Mouse (Mus musculus) spleen, adult 12 weeks (tissue): Measurements from ENCODE around the gene Mpdu1.
"Not testable (repeated sequence)": the region's sequence is repeated elsewhere in the genome, so short reads cannot be mapped to it uniquely, and the experiment has no call there.

Experiments used
- DNase-seq: peaks from one replicate; pipeline ENCODE4 v3.0.0; 2022; ENCODE audit warnings: low spot score

The Mpdu1 gene

DNA sequence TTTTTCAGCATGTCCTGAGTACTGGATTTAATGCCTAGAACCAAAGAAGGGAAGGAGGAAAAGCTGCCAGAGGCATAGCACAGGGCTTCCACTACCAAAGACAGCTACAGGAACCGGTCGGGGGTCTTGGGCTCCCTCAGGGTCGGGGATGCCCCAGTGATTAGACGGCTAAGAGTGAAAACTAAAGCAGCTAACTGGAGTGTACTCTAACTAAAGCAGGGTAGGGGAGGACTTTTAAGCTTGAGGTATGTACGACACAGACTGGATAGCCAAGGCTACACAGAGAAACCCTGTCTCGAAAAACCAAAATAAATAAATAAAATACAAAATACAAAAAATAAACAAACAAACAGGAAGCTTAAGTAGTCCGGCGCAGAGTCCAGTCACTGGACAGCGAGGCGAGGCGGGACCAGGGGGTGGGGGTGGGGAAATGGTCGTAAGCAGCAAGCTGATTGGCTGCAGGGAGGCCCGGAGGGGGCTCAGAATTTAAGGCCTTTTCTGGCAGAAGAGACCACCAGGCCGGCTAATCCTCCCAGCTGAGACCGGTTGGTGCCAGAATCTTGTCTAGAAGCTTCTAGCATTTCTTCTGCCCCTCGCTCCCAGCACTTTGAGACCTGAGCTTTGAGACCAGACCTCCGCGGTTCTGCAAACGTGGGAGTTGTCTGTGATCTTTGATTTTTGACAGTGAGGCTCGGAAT is 40.7 kb downstream of the Mpdu1 start, which contains the start of gene Sat2:
Gene Sat2 (plus strand): TSS at position 454 of the 698 bp plus-strand sequence.
- DNase-seq: no peak

GRCm38 (mm10) chr11:69620394-69621081 is 41.9 kb downstream of the Mpdu1 start:
- DNase-seq: no peak

GRCm38 (mm10) chr11:69617805-69618204 is 44.6 kb downstream of the Mpdu1 start, which contains the start of gene Shbg:
Gene Shbg (minus strand): TSS chr11:69617905.
- no peak for DNase-seq

- DNase-seq: no peak
These were observed 45.7 kb downstream of the Mpdu1 start for GRCm38 (mm10) chr11:69616781-69617180.

- DNase-seq: not testable (repeated sequence)
These were observed 48.2 kb downstream of the Mpdu1 start for GRCm38 (mm10) chr11:69614257-69614588.

DNA sequence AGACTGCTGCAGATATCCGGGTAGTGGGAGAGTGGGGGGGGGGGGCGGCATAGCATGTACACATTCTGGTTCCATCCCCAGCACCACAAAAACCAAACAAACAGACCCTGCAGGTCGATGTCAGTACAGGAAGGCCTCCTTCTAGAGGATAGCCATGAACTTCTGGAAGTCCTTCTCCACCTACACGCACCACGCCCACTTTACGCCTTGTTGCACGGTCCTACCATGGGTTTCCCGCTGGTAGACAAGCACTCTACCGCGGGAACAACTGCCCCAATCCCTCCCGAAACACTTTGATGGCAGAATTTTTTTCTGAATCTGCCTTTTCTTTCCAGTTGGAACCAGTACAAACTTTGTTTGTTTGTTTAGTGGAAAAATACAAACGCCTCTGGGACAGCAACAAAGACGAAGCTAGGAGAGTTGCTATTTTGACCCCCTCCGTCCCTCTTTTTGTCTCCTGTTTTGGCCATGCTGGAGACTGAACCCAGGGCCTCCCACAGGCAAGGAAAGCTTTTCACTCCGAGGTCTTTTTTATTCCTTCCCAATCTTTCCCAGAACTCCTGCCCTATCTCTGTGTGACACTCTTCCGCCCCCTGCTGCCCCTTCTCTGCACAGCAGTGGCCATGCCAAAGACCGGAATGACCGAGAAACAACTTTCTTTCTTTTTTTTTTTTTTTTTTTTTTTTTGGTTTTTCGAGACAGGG is 48.7 kb downstream of the Mpdu1 start:
- peak; percentile 68 for DNase-seq

- DNase-seq: no peak
These were observed 51.5 kb downstream of the Mpdu1 start for GRCm38 (mm10) chr11:69610899-69611298.

DNA sequence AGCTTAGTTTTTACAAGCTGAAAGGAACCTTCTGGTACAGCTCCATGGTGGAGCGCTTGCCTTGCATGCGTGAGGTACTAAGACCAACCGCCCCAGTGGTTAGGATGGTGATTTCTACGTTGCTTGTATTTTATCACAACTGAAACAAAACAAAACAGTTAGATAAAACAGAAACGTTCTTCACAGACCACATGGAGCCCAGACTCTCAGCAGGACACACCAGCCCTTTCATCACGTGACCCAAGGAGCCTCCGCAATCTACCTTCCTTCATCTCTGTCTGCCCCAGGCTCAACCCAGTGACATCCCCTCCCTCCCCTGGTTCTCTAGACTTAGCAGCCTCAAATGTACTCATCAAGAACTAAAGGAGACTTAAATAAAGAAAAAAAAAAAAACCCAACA is 53.0 kb downstream of the Mpdu1 start:
- no peak for DNase-seq

GRCm38 (mm10) chr11:69608525-69608924 is 53.9 kb downstream of the Mpdu1 start:
- no peak for DNase-seq

- DNase-seq: no peak
These were observed 55.6 kb downstream of the Mpdu1 start for GRCm38 (mm10) chr11:69606832-69607231.
